Mouse (Mus musculus) urinary bladder, postnatal 14 days (tissue): ENCODE results near the gene Frmd8.

Source experiments
- DNase-seq: peaks from one replicate; pipeline ENCODE4 v3.0.0; 2021; ENCODE audit warnings: low spot score

Gene Frmd8

DNA sequence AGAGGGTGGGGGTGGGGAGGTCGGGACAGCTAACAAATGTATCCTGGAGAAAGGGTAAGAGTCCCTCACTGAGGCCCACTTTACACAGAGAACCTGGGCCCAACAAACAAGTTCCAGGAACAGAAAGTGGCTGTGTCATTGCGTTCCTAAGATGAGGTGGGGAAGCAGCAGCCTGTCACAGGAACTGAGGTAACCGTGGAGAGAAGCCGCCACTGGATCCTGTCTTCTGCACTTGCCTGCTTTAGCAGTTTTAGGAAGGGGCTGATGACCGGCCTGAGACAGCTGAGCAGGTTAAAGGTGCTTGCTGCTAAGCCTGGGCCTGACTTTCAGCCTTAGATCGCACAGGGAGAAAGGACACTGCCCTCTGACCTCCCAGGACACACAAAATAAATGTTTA lies 68.3 kb downstream of the Frmd8 start:
- no peak for DNase-seq

DNA sequence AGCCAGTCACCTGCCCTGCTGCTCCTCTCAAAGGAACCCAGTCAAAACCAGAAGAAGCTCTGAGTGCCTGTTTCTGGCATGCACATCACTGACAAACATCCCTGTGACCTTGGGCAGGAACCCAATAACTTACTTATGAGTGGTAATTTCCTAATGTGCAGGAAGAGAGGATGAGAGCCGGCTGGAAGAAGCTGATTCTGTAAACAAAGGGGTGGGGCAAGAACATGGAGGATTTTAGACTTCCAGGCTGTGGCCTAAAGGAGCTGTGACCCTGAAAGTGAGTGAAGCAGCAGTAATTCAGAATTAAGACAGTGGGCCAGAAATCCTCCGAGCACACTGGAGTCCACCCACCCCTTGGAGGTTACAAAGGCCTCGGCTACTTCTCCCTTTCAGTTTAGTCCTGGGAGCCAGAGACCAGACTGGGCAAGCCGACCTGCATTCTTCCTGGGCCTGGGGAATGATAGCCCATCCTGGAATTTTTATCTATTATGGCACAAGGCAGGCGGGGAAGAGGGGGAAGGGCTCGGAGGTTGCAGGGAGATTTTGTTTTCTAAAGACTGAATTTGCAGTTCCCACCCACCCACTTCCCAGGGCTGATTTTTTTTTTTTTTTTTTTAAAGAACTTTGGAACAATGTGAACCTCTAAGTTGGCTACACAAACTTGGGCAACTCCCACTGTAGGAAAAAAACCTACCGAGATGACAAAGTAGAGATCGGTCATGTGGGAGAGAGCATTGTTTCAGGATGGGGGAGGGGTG lies 68.8 kb downstream of the Frmd8 start:
- DNase-seq: no peak

GRCm38 (mm10) chr19:5804371-5804899 lies 70.6 kb downstream of the Frmd8 start:
- DNase-seq: no peak

GRCm38 (mm10) chr19:5803881-5804279 lies 71.2 kb downstream of the Frmd8 start:
- DNase-seq: no peak

- peak; percentile 100 for DNase-seq
Observed at GRCm38 (mm10) chr19:5803041-5803880, 71.8 kb downstream of the Frmd8 start.

DNA sequence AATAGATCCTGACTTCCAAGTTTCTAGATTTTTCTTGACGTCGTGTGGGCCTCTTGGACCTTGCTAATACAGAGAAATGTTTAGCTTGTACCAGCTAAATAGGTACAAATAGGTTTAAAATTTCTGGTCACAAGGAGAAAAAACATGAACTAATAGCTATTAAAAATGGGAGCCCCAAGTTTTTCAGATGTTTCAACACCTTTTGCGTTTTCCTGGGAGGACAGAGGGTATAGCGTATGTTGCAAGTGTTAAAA lies 72.4 kb downstream of the Frmd8 start:
- no peak for DNase-seq

DNA sequence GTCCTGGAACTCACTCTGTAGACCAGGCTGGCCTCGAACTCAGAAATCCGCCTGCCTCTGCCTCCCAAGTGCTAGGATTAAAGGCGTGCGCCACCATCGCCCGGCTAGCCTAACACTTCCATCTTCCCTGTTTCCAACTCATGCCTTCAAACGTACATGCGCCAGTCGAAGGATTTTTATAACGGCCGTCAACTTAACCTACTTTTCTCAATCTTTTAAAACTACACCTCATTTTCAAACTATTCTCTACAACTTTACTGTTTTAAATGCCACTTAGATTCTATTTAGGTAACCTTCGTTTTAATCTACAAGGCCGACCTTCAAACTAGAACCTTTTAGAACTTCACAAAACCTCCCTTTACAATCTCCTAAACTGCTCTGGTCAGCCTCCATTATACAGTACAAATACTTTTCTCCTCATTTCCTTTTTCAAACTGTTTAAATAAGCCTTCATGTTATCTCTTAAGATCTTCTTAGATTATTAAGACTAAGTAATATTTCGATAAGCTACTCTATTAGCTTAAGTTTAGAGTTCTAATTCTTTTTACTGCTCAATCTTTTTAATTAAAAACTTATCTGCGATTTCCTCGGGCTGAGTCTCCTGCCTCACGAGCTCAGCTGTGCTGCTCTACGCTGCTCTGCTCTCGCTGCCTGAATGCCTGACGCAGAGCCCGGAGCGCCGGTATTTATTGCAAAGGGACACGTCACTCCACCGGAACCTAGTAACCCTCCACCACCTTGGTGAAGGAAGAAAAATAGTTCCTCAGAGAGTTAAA lies 72.9 kb downstream of the Frmd8 start:
- peak; percentile 96 for DNase-seq

- no peak for DNase-seq
Observed at GRCm38 (mm10) chr19:5801432-5801964, 73.6 kb downstream of the Frmd8 start.

GRCm38 (mm10) chr19:5800632-5801431 lies 74.2 kb downstream of the Frmd8 start:
- DNase-seq: no peak

DNA sequence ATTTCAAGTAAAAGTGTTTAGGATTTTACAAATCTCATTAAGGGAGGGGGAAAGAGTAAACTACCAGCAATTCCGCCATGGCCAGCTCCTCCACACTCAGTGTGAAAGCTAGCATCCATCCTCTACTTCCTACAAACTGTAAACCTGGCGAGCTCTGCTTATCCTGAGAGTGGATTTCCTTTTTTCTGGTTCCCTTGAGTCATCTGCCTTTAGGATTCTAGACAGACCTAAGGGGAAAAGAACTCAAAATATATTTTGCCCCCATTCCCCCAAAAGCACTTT lies 74.8 kb downstream of the Frmd8 start:
- DNase-seq: no peak
